Mouse (Mus musculus) liver, adult 2 months (tissue): ENCODE measurements at regions not wholly inside any gene's neighbourhood (a gene's known extent, or its start where the extent isn't known, plus 50 kb on each side); places are given as distances from the start of the nearest gene placed in this dataset.

ENCODE experiments used
- DNase-seq: peaks from one replicate; pipeline ENCODE4 v3.0.0-alpha.2; 2011; ENCODE audit warnings: low read depth, low spot score; ENCODE audit errors: extremely low read depth
- H3K27ac ChIP-seq: fragments of 200-500 bp; replicated peaks from 2 replicates; pipeline ENCODE4 v1.5.1; 2012; ENCODE audit warnings: low read depth, mild to moderate bottlenecking, control low read depth, inconsistent platforms, low read length; ENCODE audit not compliant: insufficient read depth
- H3K27me3 ChIP-seq: fragments of 200-500 bp; 2 replicates; pipeline ENCODE4 v1.6.1; 2012; ENCODE audit warnings: mild to moderate bottlenecking, moderate library complexity, low read length, inconsistent platforms; ENCODE audit not compliant: control insufficient read depth, insufficient read depth
- H3K36me3 ChIP-seq: fragments of 200-500 bp; 2 replicates; pipeline ENCODE4 v1.6.1; 2012; ENCODE audit warnings: low read length, inconsistent platforms; ENCODE audit not compliant: control insufficient read depth, insufficient read depth
- H3K4me1 ChIP-seq: fragments of 200-500 bp; 2 replicates; pipeline ENCODE4 v1.6.1; 2011; ENCODE audit warnings: low read length; ENCODE audit not compliant: control insufficient read depth, insufficient read depth
- H3K4me3 ChIP-seq: fragments of 200-500 bp; 2 replicates; pipeline ENCODE4 v1.5.1; 2011; ENCODE audit warnings: low read depth, mild to moderate bottlenecking, control low read depth, low read length, moderate library complexity; ENCODE audit not compliant: insufficient read depth
- H3K79me2 ChIP-seq: fragments of 200-500 bp; 2 replicates; pipeline ENCODE4 v1.6.1; 2012; ENCODE audit warnings: inconsistent platforms, mild to moderate bottlenecking, low read length, moderate library complexity; ENCODE audit not compliant: control insufficient read depth, insufficient read depth
- H3K9ac ChIP-seq: fragments of 200-500 bp; 2 replicates; pipeline ENCODE4 v1.6.1; 2012; ENCODE audit warnings: low read depth, mild to moderate bottlenecking, control low read depth, inconsistent platforms, low read length
- CTCF ChIP-seq: fragments of 200-500 bp; IDR thresholded peaks from 2 replicates; pipeline ENCODE4 v1.5.1; 2011; ENCODE audit warnings: low read depth, low read length, control low read depth
- POLR2A ChIP-seq: fragments of 200-500 bp; IDR thresholded peaks from 2 replicates; pipeline ENCODE4 v1.6.1; 2011; ENCODE audit warnings: low read length, control low read depth; ENCODE audit not compliant: insufficient read depth; ENCODE audit errors: extremely low read depth
- WGBS: fragments of 180-500 bp; shearing (Covaris S2); methylation state at CpG from one replicate; pipeline ENCODE4 v1.1.7; 2018; 5-methylcytosine and 5-hydroxymethylcytosine counted together

DNA sequence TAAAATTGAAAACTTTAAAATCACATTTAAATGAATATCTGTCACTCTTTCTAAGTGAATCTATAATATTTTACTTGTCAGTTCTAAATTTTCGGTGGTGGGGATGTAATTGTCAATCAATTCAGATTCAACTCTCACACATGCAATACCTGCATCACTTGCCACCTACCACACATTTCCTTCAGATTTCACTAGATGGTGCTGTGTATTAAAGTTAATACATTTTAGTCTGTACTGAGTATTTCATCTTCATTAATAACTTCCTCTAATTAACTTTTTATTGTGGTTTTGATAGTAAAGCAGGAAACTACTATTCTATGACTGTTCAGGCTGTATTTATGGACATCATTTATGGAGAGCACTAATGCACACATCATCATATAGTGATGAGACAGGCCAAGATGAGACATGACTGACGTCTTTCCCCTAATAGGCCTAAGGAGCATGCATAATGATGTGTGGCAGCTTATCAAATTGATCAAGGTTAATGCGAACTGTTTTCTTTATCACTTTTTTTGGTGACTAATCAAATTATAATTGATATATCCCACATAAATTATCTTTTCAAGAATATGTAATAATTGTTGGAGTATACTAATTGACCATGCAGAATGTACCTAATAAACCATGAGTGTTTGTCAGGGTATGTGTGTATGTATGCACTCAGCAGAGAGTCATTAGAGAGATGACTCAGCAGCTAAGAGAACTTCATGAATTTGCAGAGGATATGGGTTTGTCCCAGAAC is 863.6 kb downstream of the Slitrk6 start:
- Histone ChIP-seq H3K79me2 (no peaks in the 10 kb centered on the region), H3K27me3 (no peaks in the 10 kb centered on the region), H3K9ac (no peak overlapping the region), H3K27ac (no peak overlapping the region), H3K4me3 (no peak overlapping the region), H3K4me1 (no peaks in the 10 kb centered on the region), H3K36me3 (no peaks in the 10 kb centered on the region)
- TF ChIP-seq POLR2A (no peak), CTCF (no peak)
- WGBS, result 76% methylated on average over 3 of the region's 3 CpGs
- DNase-seq, result no peak

DNA sequence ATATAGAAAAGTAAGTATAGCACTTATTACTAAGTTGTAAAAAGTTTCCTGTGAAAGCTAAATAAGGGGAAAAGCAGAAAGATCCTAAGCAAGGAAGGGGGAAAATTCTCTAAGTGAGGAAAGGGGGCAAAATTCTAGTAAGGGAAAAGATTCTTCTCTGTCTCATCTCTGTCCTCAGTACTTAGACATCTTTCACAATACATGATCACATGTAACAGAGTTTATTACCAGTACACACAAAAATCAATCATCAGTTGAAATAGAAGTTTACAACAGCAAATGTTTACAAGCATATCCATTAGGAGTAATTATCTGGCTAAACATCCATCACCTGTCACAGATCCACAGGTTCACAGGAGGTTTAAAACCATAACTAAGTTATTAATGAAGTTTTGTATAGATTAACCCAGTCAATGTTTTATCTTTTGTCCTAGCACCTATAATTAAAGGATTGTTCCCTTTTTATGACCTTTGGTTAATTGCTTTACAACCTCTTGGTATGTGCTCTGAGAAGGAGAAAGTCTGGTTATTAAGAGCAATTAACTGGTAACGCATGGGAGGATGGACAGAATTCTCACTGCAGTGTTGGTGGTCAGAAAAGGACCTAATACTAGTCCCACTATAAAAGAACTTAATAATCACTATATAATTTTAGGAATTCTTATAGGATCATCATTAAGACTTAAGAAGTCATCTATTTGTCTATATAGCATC is 877.8 kb downstream of the Slitrk6 start:
- H3K4me1 ChIP-seq, result no peaks in the 10 kb centered on the region
- TF ChIP-seq POLR2A (no peak), CTCF (no peak)
- H3K4me3 ChIP-seq, result no peak overlapping the region
- WGBS, result 81% methylated on average over 1 of the region's 1 CpGs
- DNase-seq, result no peak
- H3K79me2 ChIP-seq, result no peaks in the 10 kb centered on the region
- H3K9ac ChIP-seq, result no peak overlapping the region
- no peaks in the 10 kb centered on the region for H3K36me3 ChIP-seq
- H3K27ac ChIP-seq, result no peak overlapping the region
- H3K27me3 ChIP-seq, result no peaks in the 10 kb centered on the region

DNA sequence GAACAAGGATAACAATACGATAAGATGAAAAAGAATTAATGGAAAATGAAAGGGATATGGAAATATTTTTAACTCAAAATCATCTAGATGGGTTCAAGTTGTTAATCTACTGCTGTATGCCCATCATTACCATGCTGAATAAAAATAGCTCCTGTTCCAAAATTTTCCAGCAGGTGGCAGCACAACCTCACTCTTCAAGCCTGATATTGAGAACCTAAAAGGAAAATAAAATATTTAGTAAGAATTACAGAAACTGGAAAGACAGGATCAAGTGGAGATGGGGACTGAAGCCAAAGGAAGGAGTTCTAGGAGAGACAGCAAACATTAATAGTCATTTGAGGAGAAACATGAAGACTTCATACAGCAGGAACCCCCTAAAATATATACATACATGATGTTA is 880.7 kb downstream of the Slitrk6 start:
- Histone ChIP-seq H3K9ac (no peak overlapping the region), H3K27ac (no peak overlapping the region), H3K4me3 (no peak overlapping the region), H3K27me3 (no peaks in the 10 kb centered on the region), H3K79me2 (no peaks in the 10 kb centered on the region), H3K36me3 (no peaks in the 10 kb centered on the region), H3K4me1 (no peaks in the 10 kb centered on the region)
- 2% methylated on average over 1 of the region's 1 CpGs for WGBS
- DNase-seq, result peak; percentile 9
- peak; percentile 41 for TF ChIP-seq CTCF
- TF ChIP-seq POLR2A, result no peak

DNA sequence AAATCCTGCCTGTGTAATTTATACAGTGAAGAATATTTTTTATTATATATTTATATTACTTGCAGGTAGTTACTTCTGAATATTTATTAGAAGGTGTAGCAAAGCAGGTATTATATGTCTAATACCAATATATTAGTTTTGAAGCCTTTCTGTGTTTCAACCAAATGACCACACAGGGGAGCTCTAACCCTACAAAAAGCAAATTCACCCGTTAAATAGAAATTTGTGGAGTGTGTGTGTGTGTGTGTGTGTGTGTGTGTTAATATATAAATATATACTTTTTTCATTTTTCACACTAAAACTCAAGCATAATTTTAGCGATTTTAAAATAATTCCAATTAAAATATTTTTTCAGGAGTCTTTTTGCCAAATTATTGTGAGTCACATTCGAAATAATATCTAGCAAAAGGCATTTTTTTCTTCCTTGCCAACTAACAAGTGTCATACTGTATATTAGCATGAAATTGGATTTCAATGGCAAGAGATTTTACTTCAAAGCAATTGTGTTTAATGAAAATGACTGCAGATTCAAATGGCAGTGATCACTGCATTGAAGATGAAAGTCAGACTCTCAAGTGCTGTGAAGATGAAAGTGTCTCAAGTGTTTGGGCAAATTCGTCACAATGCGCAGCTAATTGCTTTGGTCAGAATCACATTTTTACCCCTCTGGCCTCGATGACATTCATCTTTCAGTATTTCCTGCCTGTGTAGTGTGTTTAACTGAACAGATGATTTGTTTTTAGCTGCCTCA is 914.4 kb downstream of the Slitrk6 start:
- WGBS, result 36% methylated on average over 6 of the region's 6 CpGs
- TF ChIP-seq POLR2A (no peak), CTCF (no peak)
- H3K9ac ChIP-seq, result no peak overlapping the region
- no peaks in the 10 kb centered on the region for H3K79me2 ChIP-seq
- H3K27me3 ChIP-seq, result no peaks in the 10 kb centered on the region
- no peaks in the 10 kb centered on the region for H3K4me1 ChIP-seq
- H3K4me3 ChIP-seq, result no peak overlapping the region
- no peak overlapping the region for H3K27ac ChIP-seq
- DNase-seq, result peak; percentile 6
- H3K36me3 ChIP-seq, result no peaks in the 10 kb centered on the region

DNA sequence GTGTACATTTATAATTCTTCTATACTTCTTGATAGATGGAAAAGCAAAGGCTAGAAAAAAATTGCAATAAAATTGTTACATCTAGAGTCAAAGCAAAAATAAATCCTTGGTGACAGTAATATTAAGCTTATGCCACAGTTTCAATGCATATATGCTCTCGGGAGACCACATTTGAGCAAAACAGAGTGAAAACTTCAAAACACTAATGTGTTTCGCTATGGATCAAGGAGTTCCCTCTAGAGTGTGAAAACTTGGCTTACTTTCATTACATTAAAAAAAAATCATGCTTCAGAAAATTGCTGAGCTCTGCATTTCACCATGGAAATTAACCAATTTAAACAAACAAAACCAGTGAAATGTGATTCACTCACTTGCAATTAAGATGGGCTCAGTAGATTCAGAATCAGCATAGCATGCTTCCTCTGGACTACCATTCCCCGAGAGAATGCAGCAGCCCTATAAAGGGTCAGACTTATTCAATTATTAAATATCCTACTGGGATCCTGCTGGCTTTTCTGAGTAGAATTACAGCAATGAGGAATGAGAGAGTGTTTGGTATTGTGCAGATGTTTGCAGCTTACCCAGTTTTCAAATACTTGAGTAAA is 888.7 kb upstream of the Slitrk1 start:
- no peaks in the 10 kb centered on the region for H3K4me1 ChIP-seq
- no peaks in the 10 kb centered on the region for H3K36me3 ChIP-seq
- no peak for DNase-seq
- no peak overlapping the region for H3K9ac ChIP-seq
- H3K27me3 ChIP-seq, result no peaks in the 10 kb centered on the region
- no peak for TF ChIP-seq POLR2A
- TF ChIP-seq CTCF, result no peak
- 72% methylated on average over 3 of the region's 3 CpGs for WGBS
- H3K27ac ChIP-seq, result no peak overlapping the region
- no peaks in the 10 kb centered on the region for H3K79me2 ChIP-seq
- no peak overlapping the region for H3K4me3 ChIP-seq
